Mouse (Mus musculus) heart, embryonic 13.5 days (tissue): Measurements from ENCODE around the gene Prickle2. TPM values are rescaled to one million over a fixed set of nuclear protein-coding genes. Genes with fewer than 3 reads are reported as not detected.

Experiments used
- ATAC-seq: fragments of 200-750 bp; cut with Nextera tagmentation; 2 replicates; pipeline ENCODE4 v1.8.0; 2017; ENCODE audit warnings: moderate TSS enrichment; ENCODE audit not compliant: insufficient number of reproducible peaks, low FRiP score, low TSS enrichment; ENCODE audit errors: extremely low read depth
- H3K27ac ChIP-seq: fragments of 300-500 bp; sonication (generic); replicated peaks from 2 replicates; pipeline ENCODE4 v1.5.1; 2015; ENCODE audit warnings: moderate library complexity, mild to moderate bottlenecking, inconsistent platforms
- H3K27me3 ChIP-seq: fragments of 300-500 bp; sonication (generic); replicated peaks from 2 replicates; pipeline ENCODE4 v1.6.1; 2015; ENCODE audit warnings: mild to moderate bottlenecking, inconsistent platforms
- H3K36me3 ChIP-seq: fragments of 300-500 bp; sonication (generic); 2 replicates; pipeline ENCODE4 v1.6.1; 2015; ENCODE audit warnings: mild to moderate bottlenecking, inconsistent platforms
- H3K4me1 ChIP-seq: fragments of 300-500 bp; sonication (generic); 2 replicates; pipeline ENCODE4 v1.6.1; 2015; ENCODE audit warnings: inconsistent platforms
- H3K4me2 ChIP-seq: fragments of 300-500 bp; sonication (generic); 2 replicates; pipeline ENCODE4 v1.6.1; 2015; ENCODE audit warnings: inconsistent platforms, mild to moderate bottlenecking, moderate library complexity
- H3K4me3 ChIP-seq: fragments of 300-500 bp; sonication (generic); 2 replicates; pipeline ENCODE4 v1.5.1; 2015; ENCODE audit warnings: moderate library complexity, mild to moderate bottlenecking, inconsistent platforms
- H3K9ac ChIP-seq: fragments of 300-500 bp; sonication (generic); 2 replicates; pipeline ENCODE4 v1.6.1; 2015; ENCODE audit warnings: inconsistent platforms, mild to moderate bottlenecking, moderate library complexity
- H3K9me3 ChIP-seq: fragments of 300-500 bp; sonication (generic); 2 replicates; pipeline ENCODE4 v1.6.1; 2016; ENCODE audit warnings: inconsistent platforms
- WGBS: fragments of 180-500 bp; shearing (Covaris S2); methylation state at CpG from one replicate; pipeline ENCODE4 v1.1.7; 2015; ENCODE audit warnings: mixed read lengths; 5-methylcytosine and 5-hydroxymethylcytosine counted together
- polyA plus RNA-seq: library from polyadenylated mRNA; unstranded; fragments of >200 nt; fragmentation: Nextera tagmentation; extraction: Ambion mirVana; gene quantifications from 2 replicates; pipeline ENCODE4 v1.2.1, GENCODE M21; 2015

The Prickle2 gene
- polyA plus RNA-seq, 1 experiment from 2014 or later, result 5.4 TPM

DNA sequence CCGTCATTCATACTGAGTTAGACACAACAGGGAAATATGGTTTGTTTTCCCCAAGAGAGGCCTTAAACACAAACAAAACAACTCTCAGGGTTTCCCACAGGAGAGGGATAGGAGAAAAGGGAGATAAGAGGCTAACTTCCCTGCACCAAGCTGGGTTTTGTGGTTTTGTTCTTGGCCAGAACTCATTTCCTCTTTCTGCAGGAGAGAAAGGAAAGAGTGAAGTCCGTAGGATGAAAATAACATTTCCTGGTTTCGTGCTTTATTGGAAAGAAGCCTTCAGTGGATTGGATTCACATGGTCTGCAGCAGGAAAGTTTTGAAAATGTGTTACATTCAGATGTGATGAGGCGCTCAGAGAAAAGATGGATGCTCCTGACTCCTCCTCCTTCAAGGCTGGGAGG is 237.1 kb downstream of the Prickle2 start:
- no peak overlapping the region for H3K4me2 ChIP-seq
- 47% methylated on average over 4 of the region's 4 CpGs for WGBS
- H3K27me3 ChIP-seq, result no peaks in the 10 kb centered on the region
- no peak overlapping the region for H3K4me3 ChIP-seq
- ATAC-seq, result no peak
- peaks cover 70% of the 10 kb centered on the region for H3K4me1 ChIP-seq
- no peaks in the 10 kb centered on the region for H3K9me3 ChIP-seq
- H3K36me3 ChIP-seq, result no peaks in the 10 kb centered on the region
- no peak overlapping the region for H3K9ac ChIP-seq
- peak overlapping the region; percentile 80 for H3K27ac ChIP-seq

DNA sequence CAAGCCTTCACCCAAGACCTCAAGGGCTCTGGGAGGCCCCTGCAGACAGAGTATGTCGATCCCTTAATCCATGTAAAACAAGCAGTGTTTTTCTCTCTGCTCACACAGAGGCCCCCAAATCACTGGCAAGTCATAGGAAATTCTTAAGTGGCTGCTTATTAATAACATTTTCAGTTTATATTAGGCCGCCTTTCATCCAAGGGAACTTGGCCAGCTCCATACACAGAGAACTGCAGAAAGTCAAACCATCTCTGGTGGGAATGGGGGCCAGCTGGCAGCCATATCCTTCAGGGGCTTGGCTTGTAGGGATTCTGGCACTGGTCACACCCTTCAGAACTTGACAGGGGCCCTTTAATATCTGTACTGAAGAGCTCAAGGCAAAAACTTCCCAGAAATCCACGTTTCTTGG is 237.6 kb downstream of the Prickle2 start:
- H3K27me3 ChIP-seq, result no peaks in the 10 kb centered on the region
- H3K36me3 ChIP-seq, result no peaks in the 10 kb centered on the region
- ATAC-seq, result no peak
- H3K9ac ChIP-seq, result no peak overlapping the region
- no peak overlapping the region for H3K4me3 ChIP-seq
- peak overlapping the region; percentile 80 for H3K27ac ChIP-seq
- WGBS, result 39% methylated on average over 3 of the region's 3 CpGs
- H3K4me1 ChIP-seq, result peaks cover 75% of the 10 kb centered on the region
- H3K9me3 ChIP-seq, result no peaks in the 10 kb centered on the region
- no peak overlapping the region for H3K4me2 ChIP-seq

DNA sequence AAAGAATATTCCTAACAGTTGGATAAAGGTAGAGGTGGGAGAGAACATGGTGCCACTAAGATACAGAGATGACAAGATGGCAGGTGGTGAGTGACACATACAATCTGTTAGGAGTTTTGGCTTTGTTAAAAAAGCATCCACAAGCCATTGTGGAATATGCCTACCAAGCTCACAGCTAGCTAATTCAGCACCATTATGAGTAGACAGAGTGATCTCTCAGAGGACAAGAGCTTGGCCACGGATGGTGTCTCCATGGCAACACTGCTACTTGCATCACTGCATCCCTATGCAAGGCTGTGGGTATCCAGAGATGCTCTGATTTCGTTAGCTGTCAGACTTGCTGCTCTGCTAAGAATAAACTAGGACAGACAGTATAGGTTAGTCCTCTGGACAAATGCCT is 238.6 kb downstream of the Prickle2 start:
- ATAC-seq, result no peak
- 77% methylated on average over 2 of the region's 2 CpGs for WGBS
- Histone ChIP-seq H3K9ac (no peak overlapping the region), H3K9me3 (no peaks in the 10 kb centered on the region), H3K4me1 (peaks cover 76% of the 10 kb centered on the region), H3K4me3 (no peak overlapping the region), H3K27ac (peak overlapping the region; percentile 50; the same call in 1 of the 2 replicates), H3K27me3 (no peaks in the 10 kb centered on the region), H3K4me2 (no peak overlapping the region), H3K36me3 (no peaks in the 10 kb centered on the region)

DNA sequence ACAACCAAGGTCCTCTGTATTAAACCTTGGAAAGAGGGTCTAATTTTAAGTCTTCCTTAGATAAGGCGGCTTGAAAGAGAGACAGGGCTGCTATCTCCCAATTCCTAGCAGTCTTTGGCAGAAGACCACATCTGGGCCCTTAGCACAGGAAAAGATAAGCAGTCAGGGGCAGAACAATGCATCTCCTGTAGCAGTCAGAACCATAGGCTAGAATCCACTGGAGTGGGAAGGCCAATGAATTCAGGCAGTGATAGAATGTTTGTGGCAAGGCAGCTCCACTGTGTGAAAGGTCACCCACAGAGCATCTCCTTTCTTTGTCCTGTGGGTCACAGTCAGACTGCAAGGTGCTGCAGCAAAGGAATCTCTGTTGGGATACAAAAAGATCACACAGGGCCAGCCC is 240.3 kb downstream of the Prickle2 start:
- no peak overlapping the region for H3K9ac ChIP-seq
- 17% methylated on average over 1 of the region's 1 CpGs for WGBS
- peak overlapping the region; percentile 18; the same call in 1 of the 2 replicates for H3K4me2 ChIP-seq
- H3K27me3 ChIP-seq, result no peaks in the 10 kb centered on the region
- peak overlapping the region; percentile 87 for H3K27ac ChIP-seq
- H3K36me3 ChIP-seq, result no peaks in the 10 kb centered on the region
- peaks cover 76% of the 10 kb centered on the region for H3K4me1 ChIP-seq
- no peaks in the 10 kb centered on the region for H3K9me3 ChIP-seq
- H3K4me3 ChIP-seq, result no peak overlapping the region
- ATAC-seq, result no peak

DNA sequence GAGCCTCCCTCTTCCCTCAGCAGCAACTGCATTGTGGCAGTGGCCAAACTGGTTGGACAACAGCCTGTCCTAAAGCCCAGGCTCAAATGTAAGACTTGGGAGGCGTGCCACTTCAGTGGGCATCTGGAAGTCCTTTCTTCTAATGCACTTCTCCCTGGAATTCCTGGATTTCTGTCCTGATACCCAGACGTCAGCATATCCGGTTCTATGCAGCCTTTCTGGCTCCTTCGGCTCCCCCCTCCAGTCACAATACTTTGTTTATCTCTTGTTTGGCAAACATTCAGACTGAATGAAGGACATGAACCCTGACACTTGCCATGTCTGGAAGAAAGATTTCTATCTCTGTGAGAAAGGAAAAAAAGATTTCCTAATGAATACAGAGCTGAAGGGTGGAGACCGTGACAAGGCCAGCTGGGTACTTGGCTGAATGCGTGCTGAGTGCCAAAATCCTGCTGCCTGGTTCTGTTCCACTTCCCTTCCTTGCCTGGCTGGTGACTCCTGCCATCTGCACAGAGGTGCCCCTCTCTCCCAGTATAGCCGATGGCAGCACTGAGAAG is 241.1 kb downstream of the Prickle2 start:
- peaks cover 78% of the 10 kb centered on the region for H3K4me1 ChIP-seq
- 28% methylated on average over 7 of the region's 7 CpGs for WGBS
- no peaks in the 10 kb centered on the region for H3K9me3 ChIP-seq
- ATAC-seq, result no peak; the same call in 1 of the 2 replicates
- H3K27ac ChIP-seq, result peak overlapping the region; percentile 87
- peak overlapping the region; percentile 19; the same call in 1 of the 2 replicates for H3K9ac ChIP-seq
- no peaks in the 10 kb centered on the region for H3K36me3 ChIP-seq
- no peak overlapping the region for H3K4me3 ChIP-seq
- H3K27me3 ChIP-seq, result no peaks in the 10 kb centered on the region
- no peak overlapping the region; the same call in 1 of the 2 replicates for H3K4me2 ChIP-seq

DNA sequence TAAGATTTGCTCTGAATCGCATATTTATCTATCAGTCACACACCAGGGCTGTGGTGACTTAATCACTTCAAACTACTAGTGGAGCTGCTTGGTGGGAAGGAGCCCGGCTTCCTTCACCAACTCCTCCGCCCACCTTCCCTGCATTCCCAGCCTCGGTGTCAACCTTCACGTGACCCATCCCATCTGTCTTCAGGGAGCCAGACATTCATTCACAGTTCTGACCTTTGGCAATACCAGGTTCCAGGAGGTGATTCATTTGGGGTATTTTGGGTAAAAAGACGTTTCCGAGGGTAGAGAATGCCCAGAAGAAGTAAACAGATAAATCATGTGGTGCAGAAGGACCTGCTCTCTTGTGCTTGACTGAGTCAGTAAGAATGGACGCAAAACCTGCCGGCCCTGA is 242.2 kb downstream of the Prickle2 start:
- no peaks in the 10 kb centered on the region for H3K9me3 ChIP-seq
- no peaks in the 10 kb centered on the region for H3K36me3 ChIP-seq
- H3K27me3 ChIP-seq, result no peaks in the 10 kb centered on the region
- no peak overlapping the region for H3K4me3 ChIP-seq
- WGBS, result 44% methylated on average over 9 of the region's 9 CpGs
- H3K9ac ChIP-seq, result no peak overlapping the region
- no peak for ATAC-seq
- H3K4me1 ChIP-seq, result peaks cover 67% of the 10 kb centered on the region
- H3K27ac ChIP-seq, result peak overlapping the region; percentile 87
- no peak overlapping the region for H3K4me2 ChIP-seq

DNA sequence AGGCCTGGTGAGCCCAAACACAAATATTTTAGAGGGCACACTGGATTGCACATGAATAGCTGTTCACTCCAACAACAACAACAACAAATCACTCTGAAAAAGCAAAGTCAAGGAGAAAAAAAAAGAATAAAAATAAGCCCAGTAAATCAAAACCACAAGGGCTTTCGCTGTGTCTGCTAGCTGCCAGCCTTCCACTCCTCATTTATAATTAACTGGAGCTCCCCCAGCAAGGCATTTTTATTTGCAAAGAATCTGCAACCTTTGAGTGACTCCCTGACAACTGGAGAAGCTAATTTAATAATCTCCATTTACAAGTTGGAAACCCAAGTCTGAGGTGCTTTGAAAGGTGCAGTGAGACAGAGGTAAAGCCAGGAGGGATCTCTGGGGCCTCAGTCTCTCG is 245.2 kb downstream of the Prickle2 start:
- no peak overlapping the region for H3K4me2 ChIP-seq
- ATAC-seq, result no peak
- H3K4me1 ChIP-seq, result peaks cover 54% of the 10 kb centered on the region
- H3K36me3 ChIP-seq, result peaks cover 8% of the 10 kb centered on the region
- no peak overlapping the region for H3K9ac ChIP-seq
- H3K27ac ChIP-seq, result no peak overlapping the region
- H3K27me3 ChIP-seq, result no peaks in the 10 kb centered on the region
- H3K4me3 ChIP-seq, result no peak overlapping the region
- WGBS, result 76% methylated on average over 2 of the region's 2 CpGs
- no peaks in the 10 kb centered on the region for H3K9me3 ChIP-seq

DNA sequence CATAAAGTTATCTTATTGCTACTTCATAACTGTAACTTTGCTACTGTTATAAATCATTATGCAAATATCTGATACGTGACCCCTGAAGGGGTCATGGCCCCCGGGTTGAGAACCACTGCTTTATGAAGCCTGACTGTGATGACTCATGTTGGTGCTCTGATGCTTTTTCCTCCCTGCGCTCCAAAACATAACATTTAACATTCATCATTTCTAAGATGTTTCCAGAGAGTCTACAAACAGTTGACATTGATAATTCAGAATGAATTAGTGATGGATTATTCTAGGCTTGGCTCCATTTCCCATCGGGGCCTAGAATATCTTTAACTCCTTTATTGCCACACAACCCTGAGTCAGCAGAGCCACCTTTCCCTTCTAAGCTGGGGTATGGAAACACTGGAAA is 247.9 kb downstream of the Prickle2 start:
- H3K4me3 ChIP-seq, result no peak overlapping the region
- ATAC-seq, result no peak
- H3K9me3 ChIP-seq, result no peaks in the 10 kb centered on the region
- H3K36me3 ChIP-seq, result peaks cover 14% of the 10 kb centered on the region
- no peak overlapping the region for H3K4me2 ChIP-seq
- peaks cover 31% of the 10 kb centered on the region for H3K4me1 ChIP-seq
- H3K27me3 ChIP-seq, result no peaks in the 10 kb centered on the region
- H3K27ac ChIP-seq, result no peak overlapping the region
- 66% methylated on average over 4 of the region's 4 CpGs for WGBS
- no peak overlapping the region for H3K9ac ChIP-seq

DNA sequence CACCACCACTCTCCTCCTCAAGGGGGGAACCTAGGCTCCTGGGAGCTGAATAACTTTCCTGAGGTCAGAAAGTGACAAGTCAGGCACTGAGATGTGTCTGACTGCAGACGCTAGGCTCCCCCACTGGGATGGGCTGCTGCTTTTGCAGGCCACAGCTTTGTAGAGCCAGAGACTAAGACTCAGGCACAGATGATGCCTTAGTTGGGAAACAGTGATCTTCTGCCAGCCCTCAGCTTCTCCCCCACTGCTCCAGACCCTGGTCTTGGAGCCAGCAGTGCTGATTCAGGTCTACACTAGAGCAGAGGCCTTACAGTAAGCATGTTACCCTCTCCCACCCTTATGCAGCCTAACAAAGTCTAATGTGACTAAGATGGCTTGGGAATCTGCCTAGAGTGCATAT is 254.5 kb downstream of the Prickle2 start:
- WGBS, result 63% methylated on average over 1 of the region's 1 CpGs
- peaks cover 27% of the 10 kb centered on the region for H3K4me1 ChIP-seq
- no peak overlapping the region for H3K4me3 ChIP-seq
- H3K9ac ChIP-seq, result no peak overlapping the region
- H3K27ac ChIP-seq, result no peak overlapping the region
- no peaks in the 10 kb centered on the region for H3K27me3 ChIP-seq
- no peak overlapping the region for H3K4me2 ChIP-seq
- no peaks in the 10 kb centered on the region for H3K9me3 ChIP-seq
- H3K36me3 ChIP-seq, result peaks cover 6% of the 10 kb centered on the region; the same call in 1 of the 2 replicates
- ATAC-seq, result no peak

DNA sequence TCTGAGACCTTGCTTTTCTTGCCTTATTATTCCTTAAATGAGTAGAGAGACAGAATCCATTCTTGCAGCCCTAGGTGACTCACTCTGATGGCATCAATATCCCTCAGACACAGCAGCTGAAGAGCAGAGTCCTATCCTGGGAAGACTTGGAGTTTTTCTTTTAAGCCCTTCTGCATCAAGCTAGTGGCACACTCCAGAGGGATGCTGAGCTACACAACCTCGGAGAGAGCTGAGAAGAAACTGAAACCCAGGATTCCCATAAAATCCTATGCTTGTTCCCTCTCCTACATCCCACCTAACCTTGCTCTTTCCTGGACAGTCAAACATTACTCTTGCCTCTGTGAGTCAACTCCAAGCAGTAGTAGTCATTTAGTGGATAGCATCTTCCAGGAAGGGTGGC is 256.0 kb downstream of the Prickle2 start:
- 77% methylated on average over 1 of the region's 1 CpGs for WGBS
- Histone ChIP-seq H3K36me3 (peaks cover 6% of the 10 kb centered on the region; the same call in 1 of the 2 replicates), H3K9ac (no peak overlapping the region), H3K4me3 (no peak overlapping the region), H3K9me3 (no peaks in the 10 kb centered on the region), H3K4me2 (no peak overlapping the region), H3K27me3 (no peaks in the 10 kb centered on the region), H3K27ac (no peak overlapping the region), H3K4me1 (peaks cover 36% of the 10 kb centered on the region)
- no peak for ATAC-seq

DNA sequence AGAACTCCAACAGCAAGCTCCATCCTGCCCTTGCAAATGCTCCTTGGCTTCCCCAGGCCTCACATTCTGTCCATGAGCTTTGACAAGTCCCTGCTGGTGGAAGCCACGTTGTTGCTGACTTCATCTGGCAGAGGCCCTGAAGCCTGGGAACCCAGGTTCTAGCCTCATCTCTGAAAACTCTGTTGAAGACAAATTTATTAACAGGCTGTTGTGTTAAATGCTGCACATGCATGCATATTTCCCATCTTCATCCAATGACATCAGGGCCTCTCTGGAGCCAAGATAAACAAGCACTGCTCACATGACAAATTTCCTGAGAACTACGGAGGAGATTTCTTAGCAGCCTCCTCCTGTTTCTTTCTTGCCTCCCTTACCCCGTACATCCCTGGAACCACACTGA is 259.3 kb downstream of the Prickle2 start:
- Histone ChIP-seq H3K27me3 (no peaks in the 10 kb centered on the region), H3K27ac (peak overlapping the region; percentile 69), H3K4me2 (no peak overlapping the region), H3K4me1 (peaks cover 30% of the 10 kb centered on the region), H3K9ac (no peak overlapping the region), H3K9me3 (no peaks in the 10 kb centered on the region), H3K4me3 (no peak overlapping the region), H3K36me3 (no peaks in the 10 kb centered on the region)
- WGBS, result 42% methylated on average over 3 of the region's 3 CpGs
- ATAC-seq, result no peak; the same call in 1 of the 2 replicates

DNA sequence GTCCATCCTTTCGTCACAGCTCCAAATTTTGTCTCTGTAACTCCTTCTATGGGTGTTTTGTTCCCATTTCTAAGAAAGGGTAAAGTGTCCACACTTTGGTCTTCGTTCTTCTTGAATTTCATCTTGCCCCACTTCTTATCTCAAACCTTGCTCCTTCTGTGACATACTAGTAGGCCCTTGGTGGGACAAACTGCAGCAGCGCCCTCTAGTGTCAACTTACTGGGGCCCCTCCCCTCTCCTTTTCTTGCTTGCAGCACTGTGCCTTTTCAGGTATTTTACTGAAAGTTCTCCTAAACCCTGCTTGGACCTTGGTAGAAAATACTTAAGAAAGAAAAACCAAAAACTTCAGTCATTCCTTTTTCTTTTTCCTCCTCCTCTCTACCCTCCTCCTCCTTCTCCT is 264.8 kb downstream of the Prickle2 start:
- H3K27me3 ChIP-seq, result no peaks in the 10 kb centered on the region
- no peak for ATAC-seq
- H3K9me3 ChIP-seq, result no peaks in the 10 kb centered on the region
- peaks cover 13% of the 10 kb centered on the region; the same call in 1 of the 2 replicates for H3K4me1 ChIP-seq
- no peak overlapping the region for H3K4me2 ChIP-seq
- H3K27ac ChIP-seq, result no peak overlapping the region
- H3K9ac ChIP-seq, result no peak overlapping the region
- WGBS, result 61% methylated on average over 3 of the region's 3 CpGs
- no peak overlapping the region for H3K4me3 ChIP-seq
- H3K36me3 ChIP-seq, result 0 out of 2 replicates have a peak, but pooled peaks cover 2% of the 10 kb centered on the region
